Mouse (Mus musculus): ENCODE results near the gene Trim41. TPM values are rescaled to one million over a fixed set of nuclear protein-coding genes. Genes with fewer than 3 reads are reported as not detected.
"Not testable (repeated sequence)": the region's sequence is repeated elsewhere in the genome, so short reads cannot be mapped to it uniquely, and the experiment has no call there.

Trim41 gene
- total and polyA plus RNA-seq, 2 experiments from 2014 or later, result 4.4 to 47.1 TPM

DNA sequence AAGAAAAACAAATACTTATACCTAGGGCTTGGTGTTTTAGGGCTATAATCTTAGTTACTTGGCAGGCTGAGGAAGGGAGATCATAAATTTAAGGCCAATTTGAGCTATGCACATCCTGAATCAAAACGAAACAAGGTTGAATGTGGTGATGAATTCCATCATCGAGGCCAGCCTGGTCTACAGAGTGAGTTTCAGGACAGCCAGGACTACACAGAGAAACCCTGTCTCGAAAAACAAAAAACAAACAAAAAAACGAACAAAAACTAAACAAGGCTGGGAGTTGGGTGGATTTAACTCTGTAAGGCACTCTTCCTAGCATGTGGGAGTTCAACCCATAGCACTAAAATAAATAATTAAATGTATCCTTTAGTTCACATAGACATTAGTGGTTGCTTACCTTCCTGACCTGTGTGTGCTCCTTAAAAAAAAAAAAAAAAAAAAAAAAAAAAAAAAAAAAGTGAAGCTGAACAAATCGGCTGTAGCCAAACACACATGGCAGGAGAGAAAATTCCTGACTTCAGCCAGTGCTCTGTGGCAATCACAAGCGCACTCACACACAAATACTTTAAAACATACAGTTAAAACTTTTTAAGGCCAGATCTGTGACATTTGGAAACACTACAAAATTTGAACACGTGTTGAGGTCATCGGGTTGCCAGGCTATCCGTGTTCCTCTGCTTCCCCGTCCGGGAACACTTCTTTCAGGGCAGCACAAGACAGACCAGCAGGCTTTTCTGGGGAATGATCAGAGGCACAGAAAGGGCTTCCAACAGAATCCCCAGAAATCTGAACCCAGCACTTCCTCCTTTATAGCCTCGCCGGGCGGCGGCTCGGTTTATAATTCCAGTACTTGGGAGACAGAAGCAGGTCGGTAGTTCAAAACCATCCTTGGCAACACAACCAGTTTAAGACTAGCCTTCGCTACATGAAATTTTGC is 17.9 kb downstream of the Trim41 start:
- H3K27me3 ChIP-seq (ENCODE audit: insufficient read depth, low read length), result no peaks in the 10 kb centered on the region
- WGBS, result 12% methylated on average over 18 of the region's 18 CpGs
- H3K27ac ChIP-seq (ENCODE audit: low read depth, low read length), result peak overlapping the region; percentile 95
- peak overlapping the region; percentile 67 for H3K4me2 ChIP-seq (ENCODE audit: low read depth)
- peak overlapping the region; percentile 69 for H3K9ac ChIP-seq
- ATAC-seq (peak; percentile 3), DNase-seq (no peak)
- H3K9me3 ChIP-seq (ENCODE audit: low read length), result no peaks in the 10 kb centered on the region
- peaks cover 26% of the 10 kb centered on the region for H3K36me3 ChIP-seq (ENCODE audit: insufficient read depth)
- peak overlapping the region; percentile 56 for H3K4me3 ChIP-seq (ENCODE audit: low read depth, low read length)
- TF ChIP-seq CTCF (IDR thresholded peaks at IDR 0.05; ENCODE audit: low read depth), result no peak
- H3K4me1 ChIP-seq (ENCODE audit: insufficient read depth), result peaks cover 19% of the 10 kb centered on the region

DNA sequence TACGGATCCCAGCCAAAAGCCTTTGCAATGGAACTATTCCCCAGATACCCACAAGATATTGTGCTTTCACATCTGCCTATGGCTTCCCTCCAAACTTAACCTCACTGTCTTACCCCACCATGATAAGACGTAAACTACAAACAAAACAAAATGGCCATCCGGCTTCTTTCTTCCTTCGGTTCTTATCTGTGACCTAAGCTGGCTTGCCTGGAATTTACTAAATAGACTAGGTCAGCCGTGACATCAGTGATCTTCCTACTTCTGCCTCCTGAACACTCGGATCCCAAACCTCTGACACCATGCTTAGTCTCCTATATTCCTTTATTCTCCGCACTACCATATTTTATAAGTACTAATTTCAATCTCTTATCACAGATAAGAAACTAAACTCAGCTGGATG is 18.8 kb downstream of the Trim41 start:
- H3K4me2 ChIP-seq (ENCODE audit: low read depth), result peak overlapping the region; percentile 67; the same call in 1 of the 2 replicates
- H3K9ac ChIP-seq, result no peak overlapping the region
- peaks cover 19% of the 10 kb centered on the region for H3K4me1 ChIP-seq (ENCODE audit: insufficient read depth)

DNA sequence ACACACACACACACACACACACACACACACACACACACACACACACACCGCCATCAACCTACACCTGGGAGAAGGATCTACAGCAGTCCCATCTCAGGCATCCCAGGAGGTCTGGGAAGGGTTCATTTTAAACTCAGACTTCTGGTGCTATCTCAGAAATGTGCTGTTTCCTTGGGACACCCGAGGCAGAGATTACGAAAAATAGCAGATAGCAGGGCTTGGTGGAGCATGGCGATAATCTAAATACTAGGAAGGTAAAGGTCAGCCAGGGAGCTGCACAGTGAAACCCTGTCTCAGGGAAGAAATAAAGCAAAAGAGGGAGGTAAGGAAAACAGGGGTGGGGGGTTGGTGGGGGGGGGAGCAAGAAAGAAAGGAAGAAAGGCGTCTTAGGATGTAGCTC is 19.9 kb downstream of the Trim41 start:
- ATAC-seq (no peak), DNase-seq (no peak)
- H3K4me2 ChIP-seq (ENCODE audit: low read depth), result no peak overlapping the region
- WGBS, result 82% methylated on average over 5 of the region's 5 CpGs
- TF ChIP-seq CTCF (IDR thresholded peaks at IDR 0.05; ENCODE audit: low read depth), result no peak
- no peak overlapping the region for H3K9ac ChIP-seq
- H3K27ac ChIP-seq (ENCODE audit: low read depth, low read length), result no peak overlapping the region
- H3K27me3 ChIP-seq (ENCODE audit: insufficient read depth, low read length), result no peaks in the 10 kb centered on the region
- H3K9me3 ChIP-seq (ENCODE audit: low read length), result no peaks in the 10 kb centered on the region
- H3K4me1 ChIP-seq (ENCODE audit: insufficient read depth), result peaks cover 19% of the 10 kb centered on the region
- no peak overlapping the region for H3K4me3 ChIP-seq (ENCODE audit: low read depth, low read length)
- peaks cover 8% of the 10 kb centered on the region; the same call in 1 of the 2 replicates for H3K36me3 ChIP-seq (ENCODE audit: insufficient read depth)

More for the DNA sequence above, 18.8 kb downstream of the Trim41 start:
- TF ChIP-seq CTCF (IDR thresholded peaks at IDR 0.05; ENCODE audit: low read depth), result no peak
- 87% methylated on average over 7 of the region's 7 CpGs for WGBS
- Histone ChIP-seq H3K4me3 (ENCODE audit: low read depth, low read length) (no peak overlapping the region), H3K27me3 (ENCODE audit: insufficient read depth, low read length) (no peaks in the 10 kb centered on the region), H3K9me3 (ENCODE audit: low read length) (no peaks in the 10 kb centered on the region), H3K36me3 (ENCODE audit: insufficient read depth) (peaks cover 17% of the 10 kb centered on the region), H3K27ac (ENCODE audit: low read depth, low read length) (no peak overlapping the region)
- DNase-seq (no peak), ATAC-seq (no peak)

DNA sequence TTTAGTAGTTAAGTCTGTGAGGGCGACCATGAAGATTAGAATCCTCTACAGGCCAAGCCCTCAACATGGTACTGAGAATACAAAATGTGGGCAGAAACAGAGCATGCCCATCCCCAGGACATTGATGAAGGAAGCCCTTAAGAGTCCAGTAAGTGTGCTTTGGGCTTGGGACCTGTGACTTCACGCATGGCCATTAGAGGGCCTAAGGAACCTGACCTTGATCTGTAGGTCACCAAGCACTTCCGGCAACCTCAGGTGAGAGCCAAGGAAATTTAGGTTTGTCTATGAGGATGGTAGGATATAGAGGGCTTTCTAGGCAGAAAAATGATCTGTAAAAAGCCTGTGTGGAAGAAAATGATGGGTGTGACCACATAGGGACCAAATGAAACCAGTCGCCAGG is 20.9 kb downstream of the Trim41 start:
- H3K4me1 ChIP-seq (ENCODE audit: insufficient read depth), result peaks cover 14% of the 10 kb centered on the region
- 84% methylated on average over 4 of the region's 4 CpGs for WGBS
- no peak for DNase-seq
- H3K4me2 ChIP-seq (ENCODE audit: low read depth), result no peak overlapping the region
- TF ChIP-seq CTCF (IDR thresholded peaks at IDR 0.05; ENCODE audit: low read depth), result no peak
- H3K9ac ChIP-seq, result no peak overlapping the region
- no peaks in the 10 kb centered on the region for H3K36me3 ChIP-seq (ENCODE audit: insufficient read depth)
- H3K9me3 ChIP-seq (ENCODE audit: low read length), result no peaks in the 10 kb centered on the region
- no peak overlapping the region for H3K27ac ChIP-seq (ENCODE audit: low read depth, low read length)
- ATAC-seq, result no peak
- no peak overlapping the region for H3K4me3 ChIP-seq (ENCODE audit: low read depth, low read length)
- no peaks in the 10 kb centered on the region for H3K27me3 ChIP-seq (ENCODE audit: insufficient read depth, low read length)

DNA sequence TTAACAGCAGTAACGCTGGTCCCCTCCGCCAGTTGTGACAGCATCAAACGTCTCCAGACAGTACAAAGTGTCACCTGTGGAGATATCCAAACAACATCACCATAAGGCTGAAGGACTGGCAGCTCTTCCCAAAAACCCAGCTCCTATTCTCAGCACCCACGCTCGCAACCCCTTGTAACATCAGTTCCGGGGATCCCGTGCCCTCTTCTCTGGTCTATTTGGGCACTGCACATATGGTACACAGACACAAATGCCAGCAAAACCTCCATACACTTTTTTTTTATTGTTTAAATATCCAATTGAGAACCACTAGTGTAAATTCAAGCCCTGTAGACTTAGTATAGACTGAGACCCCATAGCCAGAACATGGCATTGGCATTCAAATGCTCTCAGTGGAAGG is 21.9 kb downstream of the Trim41 start:
- DNase-seq (no peak), ATAC-seq (no peak)
- Histone ChIP-seq H3K4me3 (ENCODE audit: low read depth, low read length) (no peak overlapping the region), H3K4me1 (ENCODE audit: insufficient read depth) (peaks cover 12% of the 10 kb centered on the region; the same call in 1 of the 2 replicates), H3K4me2 (ENCODE audit: low read depth) (no peak overlapping the region), H3K9me3 (ENCODE audit: low read length) (no peaks in the 10 kb centered on the region), H3K27me3 (ENCODE audit: insufficient read depth, low read length) (no peaks in the 10 kb centered on the region), H3K27ac (ENCODE audit: low read depth, low read length) (no peak overlapping the region), H3K9ac (no peak overlapping the region), H3K36me3 (ENCODE audit: insufficient read depth) (no peaks in the 10 kb centered on the region)
- 91% methylated on average over 7 of the region's 7 CpGs for WGBS
- no peak for TF ChIP-seq CTCF (IDR thresholded peaks at IDR 0.05; ENCODE audit: low read depth)

DNA sequence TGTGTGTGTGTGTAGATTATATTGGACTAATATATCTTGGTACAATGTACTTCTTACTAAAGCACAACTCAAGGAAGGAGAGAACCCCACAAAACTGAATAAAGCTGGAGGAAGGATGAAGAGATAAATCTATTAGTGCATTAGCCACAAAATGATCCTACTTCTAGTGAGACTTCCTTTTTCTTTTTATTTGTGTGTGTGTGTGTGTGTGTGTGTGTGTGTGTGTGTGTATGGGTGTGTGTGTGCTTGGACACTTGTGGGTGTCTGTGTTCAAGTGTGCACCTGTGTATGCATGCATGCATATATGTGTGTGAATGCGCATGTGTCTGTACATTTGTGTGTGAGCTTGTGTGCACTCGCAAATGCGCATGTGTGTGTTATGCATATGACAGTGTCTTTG is 24.0 kb downstream of the Trim41 start:
- WGBS, result 98% methylated on average over 3 of the region's 3 CpGs
- no peak for TF ChIP-seq CTCF (IDR thresholded peaks at IDR 0.05; ENCODE audit: low read depth)
- no peak overlapping the region for H3K4me2 ChIP-seq (ENCODE audit: low read depth)

DNA sequence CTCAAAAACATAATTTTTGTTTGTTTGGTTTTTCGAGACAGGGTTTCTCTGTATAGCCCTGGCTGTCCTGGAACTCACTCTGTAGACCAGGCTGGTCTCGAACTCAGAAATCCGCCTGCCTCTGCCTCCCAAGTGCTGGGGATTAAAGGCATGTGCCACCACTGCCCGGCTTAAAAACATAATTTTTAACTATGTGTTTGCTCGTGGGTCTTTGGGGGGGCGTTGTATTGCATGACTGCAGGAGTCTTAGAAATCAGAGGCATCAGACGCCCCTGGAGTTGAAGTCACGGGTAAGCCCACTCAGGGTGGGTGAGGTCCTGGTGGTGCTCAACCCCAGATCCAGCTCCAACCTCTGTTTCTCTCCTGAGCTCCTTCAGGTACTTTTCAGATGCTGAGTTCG is 25.3 kb downstream of the Trim41 start:
- not testable (repeated sequence) for H3K27ac ChIP-seq (ENCODE audit: low read depth, low read length); H3K27me3 ChIP-seq (ENCODE audit: insufficient read depth, low read length); ATAC-seq; H3K4me1 ChIP-seq (ENCODE audit: insufficient read depth); DNase-seq; H3K9ac ChIP-seq; H3K36me3 ChIP-seq (ENCODE audit: insufficient read depth); H3K4me2 ChIP-seq (ENCODE audit: low read depth); H3K4me3 ChIP-seq (ENCODE audit: low read depth, low read length); H3K9me3 ChIP-seq (ENCODE audit: low read length)
- WGBS, result 86% methylated on average over 9 of the region's 9 CpGs

More for the DNA sequence above, 24.0 kb downstream of the Trim41 start:
- DNase-seq, result no peak
- peaks cover 2% of the 10 kb centered on the region; the same call in 1 of the 2 replicates for H3K4me1 ChIP-seq (ENCODE audit: insufficient read depth)
- ATAC-seq, result no peak
- H3K36me3 ChIP-seq (ENCODE audit: insufficient read depth), result no peaks in the 10 kb centered on the region
- no peak overlapping the region for H3K9ac ChIP-seq
- H3K9me3 ChIP-seq (ENCODE audit: low read length), result no peaks in the 10 kb centered on the region
- H3K4me3 ChIP-seq (ENCODE audit: low read depth, low read length), result no peak overlapping the region
- no peaks in the 10 kb centered on the region for H3K27me3 ChIP-seq (ENCODE audit: insufficient read depth, low read length)
- H3K27ac ChIP-seq (ENCODE audit: low read depth, low read length), result no peak overlapping the region

All from forebrain, postnatal 0 days (tissue).